Mouse (Mus musculus) lung, adult 18-20 months (tissue): Measurements from ENCODE around the gene Lrguk.

ENCODE experiments used
- DNase-seq, 2 experiments: peaks; one replicate each; pipeline ENCODE4 v3.0.0; 2022; ENCODE audit warnings: mixed read lengths in 2 of 2

Lrguk gene

GRCm38 (mm10) chr6:34067271-34067670, 38.0 kb downstream of the Lrguk start:
- no peak for DNase-seq

GRCm38 (mm10) chr6:34071936-34072335, 42.7 kb downstream of the Lrguk start:
- DNase-seq, result no peak

- no peak for DNase-seq
Observed at GRCm38 (mm10) chr6:34073931-34074442, 44.7 kb downstream of the Lrguk start.

GRCm38 (mm10) chr6:34075520-34075919, 46.3 kb downstream of the Lrguk start:
- no peak for DNase-seq

- no peak for DNase-seq
Observed at GRCm38 (mm10) chr6:34083471-34083870, 54.2 kb downstream of the Lrguk start.

DNA sequence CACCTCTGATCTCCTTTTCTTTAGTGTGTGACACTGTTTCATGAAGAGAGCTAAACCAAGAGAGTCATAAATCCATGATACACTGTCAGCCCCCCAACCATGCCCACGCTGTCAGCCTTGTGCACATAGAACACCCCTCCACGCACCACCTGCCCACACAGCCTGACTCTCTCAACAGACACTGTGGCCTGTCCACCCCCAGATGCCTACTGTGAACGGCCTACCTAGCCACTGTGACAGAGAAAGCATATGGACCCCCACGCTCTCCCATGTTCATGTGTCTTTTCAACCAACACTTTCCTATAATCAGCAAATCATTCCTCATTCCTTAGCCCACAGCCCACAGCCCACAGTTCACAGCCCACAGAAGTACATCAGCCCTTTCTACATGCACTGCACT, 58.5 kb downstream of the Lrguk start:
- DNase-seq, result no peak

GRCm38 (mm10) chr6:34088986-34089385, 59.7 kb downstream of the Lrguk start:
- no peak for DNase-seq

DNA sequence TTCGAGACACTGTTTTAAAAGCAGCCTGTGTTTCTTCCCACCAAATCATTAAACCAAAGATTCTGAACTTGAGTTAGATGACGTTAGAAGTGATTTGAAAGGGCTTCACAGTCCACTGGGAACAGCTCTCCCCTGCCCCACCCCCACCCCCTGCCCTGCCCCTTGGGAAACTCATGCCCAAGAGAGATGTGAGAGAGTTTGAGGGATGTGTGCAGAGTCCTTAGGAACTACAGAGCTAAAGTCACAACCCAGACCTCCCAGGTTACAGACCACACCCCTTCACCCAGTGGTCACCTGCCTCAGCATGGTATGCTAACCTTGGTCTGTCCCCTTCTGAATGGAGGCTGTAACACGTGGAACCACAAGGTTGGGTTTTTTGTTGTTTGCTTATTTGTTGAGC, 62.3 kb downstream of the Lrguk start:
- no peak for DNase-seq

DNA sequence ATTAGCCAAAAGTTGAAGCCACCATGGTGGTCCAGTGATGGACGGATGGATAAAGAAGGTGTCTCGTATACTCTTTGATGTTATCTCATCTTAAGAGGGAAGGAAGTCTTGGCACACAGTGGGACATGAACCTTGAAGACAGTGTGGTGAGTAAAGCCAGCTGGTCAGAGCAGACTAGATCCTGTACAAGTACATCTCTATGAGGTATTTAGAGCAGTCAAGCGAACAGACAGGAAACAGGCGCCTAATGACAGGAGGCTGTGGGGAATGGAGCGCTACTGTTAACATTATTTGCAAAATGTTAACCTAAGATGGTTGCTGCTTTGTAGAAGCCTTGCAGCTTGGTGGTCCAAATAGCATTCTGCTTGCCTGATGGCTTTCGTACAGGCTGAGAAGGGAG, 67.0 kb downstream of the Lrguk start:
- no peak for DNase-seq

DNA sequence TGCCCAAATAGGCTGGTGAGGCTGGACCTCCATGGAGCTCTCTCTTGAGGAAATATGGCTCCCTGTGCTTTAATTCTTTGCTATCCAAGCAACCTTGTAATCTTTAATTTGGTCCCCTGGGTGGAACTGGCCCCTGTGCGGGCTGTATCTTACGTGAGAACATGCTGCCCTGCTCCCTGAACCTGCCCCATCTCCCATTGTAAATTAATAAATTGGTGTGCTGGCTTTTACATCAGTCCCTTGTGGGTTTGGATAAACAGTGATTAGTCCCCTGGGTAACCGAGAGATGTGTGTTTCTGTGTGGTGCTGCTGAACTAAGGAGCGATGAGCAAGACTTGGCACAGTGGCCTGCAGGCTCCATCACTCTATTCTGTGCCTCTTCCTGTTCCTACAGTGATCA, 67.7 kb downstream of the Lrguk start:
- DNase-seq, result no peak

DNA sequence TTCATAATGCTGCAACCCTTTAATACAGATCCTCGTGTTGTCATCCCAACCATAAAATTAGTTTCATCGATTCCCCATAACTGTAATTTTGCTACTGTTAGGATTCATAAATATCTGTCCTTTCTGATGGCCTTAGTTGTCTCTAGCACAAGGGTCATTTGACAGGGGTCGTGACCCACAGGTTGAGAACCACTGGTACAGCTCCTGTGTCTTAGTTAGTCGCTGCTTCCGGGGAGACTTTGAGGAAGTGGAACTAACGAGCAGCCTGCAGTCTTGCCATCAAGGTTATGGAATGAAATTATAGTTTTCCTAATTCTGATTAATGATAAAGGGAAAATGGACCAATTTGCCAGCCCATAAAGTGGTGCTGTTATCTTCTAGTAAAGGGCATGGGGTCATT, 70.5 kb downstream of the Lrguk start:
- DNase-seq, result no peak

DNA sequence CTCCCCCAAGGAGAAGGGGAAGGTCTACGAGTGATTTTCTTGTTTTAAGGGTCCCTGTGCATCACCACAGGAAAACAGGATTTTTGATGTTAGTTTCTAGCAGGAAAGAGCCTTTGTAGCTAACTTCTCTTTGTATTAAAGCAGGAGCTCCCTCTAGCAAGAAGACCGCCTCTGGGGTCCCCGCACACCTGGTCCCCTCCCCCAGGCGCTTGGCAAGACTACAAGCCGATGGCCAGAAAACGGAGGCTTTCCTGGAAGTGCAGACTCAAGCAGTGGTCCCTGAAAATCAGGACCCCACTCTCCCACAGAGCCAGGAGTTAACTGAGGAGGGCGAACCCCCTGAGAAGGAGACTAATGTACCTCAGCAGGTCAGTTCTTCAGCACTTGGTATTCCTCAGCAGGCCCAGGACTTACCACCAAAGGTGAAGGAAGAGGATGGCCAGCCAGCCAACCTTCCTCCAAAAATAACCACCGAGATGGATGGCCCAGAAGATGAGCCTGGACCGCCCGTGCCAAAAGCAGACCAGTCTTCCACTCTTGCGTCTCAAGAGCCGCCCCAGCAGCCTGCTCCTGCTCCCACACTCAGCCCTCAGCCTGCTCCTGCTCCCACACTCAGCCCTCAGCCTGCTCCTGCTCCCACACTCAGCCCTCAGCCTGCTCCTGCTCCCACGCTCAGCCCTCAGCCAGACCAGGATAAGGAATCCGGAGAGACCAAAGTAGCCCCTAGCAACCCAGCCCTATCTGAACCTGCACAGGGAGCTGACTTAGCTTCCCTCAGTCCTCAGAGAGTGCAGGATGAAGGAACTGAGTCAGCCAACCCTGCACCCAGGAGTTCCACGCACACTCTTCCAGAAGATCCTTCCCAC, 72.5 kb downstream of the Lrguk start:
- no peak for DNase-seq

DNA sequence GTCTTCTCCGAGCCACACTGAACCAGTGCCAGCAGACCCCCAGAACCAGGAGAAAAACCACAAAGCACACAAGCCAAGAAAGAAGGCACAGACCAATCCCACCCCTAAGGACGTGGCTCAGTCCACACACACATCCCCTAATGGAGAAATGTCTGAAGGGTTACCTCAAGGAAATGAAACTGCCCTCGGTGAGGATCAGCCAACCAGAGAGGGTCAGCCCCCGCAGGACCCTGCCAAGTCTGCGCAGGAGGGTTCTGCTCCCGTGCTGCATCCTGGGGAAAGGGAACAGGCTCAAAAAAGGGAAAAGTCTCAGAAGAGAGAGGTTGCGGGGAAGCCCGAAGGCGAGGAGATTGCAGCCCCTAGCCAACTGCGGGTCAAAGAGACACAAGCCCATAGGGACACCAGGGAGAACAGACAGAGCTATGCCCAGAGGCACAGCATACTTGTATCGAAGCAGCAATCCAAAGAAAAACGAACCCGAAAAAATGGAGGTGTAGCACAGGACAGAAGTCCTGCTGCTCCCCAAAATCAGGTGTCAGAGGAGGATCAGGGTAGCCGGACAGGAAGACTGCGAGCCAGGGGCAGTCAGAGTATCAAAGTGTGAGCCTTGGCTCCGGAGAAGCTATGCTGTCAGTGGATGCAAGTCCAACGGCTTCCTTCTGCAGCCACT, 74.1 kb downstream of the Lrguk start:
- no peak for DNase-seq

GRCm38 (mm10) chr6:34110571-34110970, 81.3 kb downstream of the Lrguk start:
- no peak for DNase-seq

GRCm38 (mm10) chr6:34111406-34111805, 82.2 kb downstream of the Lrguk start:
- no peak for DNase-seq

- DNase-seq, result no peak
Observed at GRCm38 (mm10) chr6:34116838-34117478, 87.7 kb downstream of the Lrguk start.

GRCm38 (mm10) chr6:34124401-34124800, 95.2 kb downstream of the Lrguk start:
- DNase-seq, result no peak

- DNase-seq, result no peak
Observed at GRCm38 (mm10) chr6:34129261-34129660, 100.0 kb downstream of the Lrguk start.

GRCm38 (mm10) chr6:34132391-34132790, 103.1 kb downstream of the Lrguk start:
- DNase-seq, result no peak

DNA sequence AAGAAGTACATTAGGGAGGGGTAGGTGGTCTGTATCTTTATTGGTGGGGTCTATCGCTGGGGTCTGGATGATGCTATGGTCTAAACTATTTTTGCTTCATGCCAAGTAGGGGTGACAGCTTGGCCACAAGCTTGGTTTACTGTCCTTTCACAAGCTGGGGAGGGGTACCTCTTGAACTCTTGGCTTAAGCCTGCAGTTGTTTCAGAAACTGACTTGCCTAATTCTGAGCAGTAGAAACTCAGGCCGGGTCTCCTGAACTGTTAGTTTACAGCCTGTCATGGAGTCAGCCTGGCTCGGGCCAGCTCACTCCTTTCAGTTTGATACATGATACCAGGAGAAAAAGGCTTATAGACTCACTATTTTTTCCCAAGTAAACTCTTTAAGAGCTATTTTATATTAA, 109.1 kb downstream of the Lrguk start:
- DNase-seq, result no peak

DNA sequence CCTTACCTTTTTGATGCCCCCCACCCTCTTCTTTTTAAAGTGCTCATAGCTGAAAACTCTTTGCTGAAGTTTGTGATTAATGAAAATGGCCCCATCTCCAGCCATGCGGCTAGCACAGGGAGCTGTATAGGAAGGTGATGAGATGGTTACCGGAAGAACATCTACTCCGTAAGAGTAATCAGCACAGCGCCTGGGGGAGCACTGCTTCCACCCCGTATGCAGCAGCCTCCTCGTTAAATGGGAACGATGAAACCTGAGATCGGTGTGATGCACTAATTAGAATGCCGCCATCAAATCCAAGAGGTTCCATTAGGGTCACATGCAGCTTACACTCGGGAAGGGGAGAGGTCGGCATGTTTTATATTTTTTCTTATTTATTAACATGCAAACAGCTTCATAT, 113.7 kb downstream of the Lrguk start:
- no peak for DNase-seq

DNA sequence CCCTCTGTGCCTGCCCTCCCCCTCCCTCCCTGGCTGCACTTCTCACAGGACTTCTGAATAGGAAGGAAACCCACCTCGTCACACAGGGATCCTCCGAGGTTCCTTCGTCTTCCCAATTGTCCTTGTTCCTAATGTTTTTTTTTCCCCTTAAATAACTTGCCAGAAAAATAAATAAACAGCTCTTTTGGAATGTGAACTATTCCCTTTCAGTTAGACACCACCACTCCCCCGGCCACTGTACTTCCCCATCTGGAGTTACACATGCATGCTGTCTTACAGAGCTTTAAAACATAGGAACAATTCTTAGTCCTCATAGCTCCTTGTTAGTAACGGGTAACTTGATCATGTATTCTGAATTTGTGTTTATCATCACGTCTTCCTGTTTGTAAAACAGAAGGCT, 116.8 kb downstream of the Lrguk start:
- no peak for DNase-seq

- no peak for DNase-seq
Observed at GRCm38 (mm10) chr6:34148021-34148420, 118.8 kb downstream of the Lrguk start.

DNA sequence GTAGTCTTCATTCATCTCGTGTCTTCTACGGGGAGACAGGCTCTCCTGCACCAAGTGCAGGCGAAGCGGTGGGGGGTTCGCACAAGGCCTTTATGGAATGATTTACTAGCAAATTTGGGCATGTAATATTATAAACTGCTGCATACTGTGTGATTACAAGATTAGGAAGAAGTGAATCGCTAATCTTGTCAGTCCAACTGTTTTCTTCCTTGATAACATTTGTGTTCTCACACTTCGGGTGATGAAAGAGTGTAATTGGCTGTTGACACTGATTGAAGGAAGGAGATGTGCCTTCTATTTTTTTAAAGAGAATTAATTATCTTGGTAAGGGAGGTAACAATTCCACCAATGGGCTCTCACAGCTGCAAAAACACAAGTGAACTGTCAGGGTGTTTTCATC, 119.4 kb downstream of the Lrguk start:
- no peak for DNase-seq
